Mouse (Mus musculus) v-Abl transformed pro-B cells (cell line): Measurements from ENCODE around the gene Nr2c2.

Experiments used
- in situ Hi-C, 2 experiments: fragments of 400-800 bp; cut with MboI; formaldehyde crosslinking; loops; one replicate each; pipeline ENCODE4 v1.15.1; 2025; ENCODE audit not compliant: unreplicated experiment in 2 of 2

The Nr2c2 gene

GRCm38 (mm10) chr6:92100679-92101360 is 9.6 kb downstream of the Nr2c2 start:
- in situ Hi-C loops: no loop called here

GRCm38 (mm10) chr6:92124547-92124946 is 33.4 kb downstream of the Nr2c2 start:
- in situ Hi-C loops: no loop called here

- in situ Hi-C loops: no loop called here
These were observed 35.8 kb downstream of the Nr2c2 start for GRCm38 (mm10) chr6:92126861-92127468.

- in situ Hi-C loops: no loop called here
These were observed 40.3 kb downstream of the Nr2c2 start for GRCm38 (mm10) chr6:92131456-92131855.

- in situ Hi-C loops: no loop called here
These were observed 41.1 kb downstream of the Nr2c2 start for GRCm38 (mm10) chr6:92132021-92132911.

- in situ Hi-C loops: no loop called here
These were observed 42.4 kb downstream of the Nr2c2 start for GRCm38 (mm10) chr6:92133617-92134016.

- in situ Hi-C loops: no loop called here
These were observed 45.2 kb downstream of the Nr2c2 start for GRCm38 (mm10) chr6:92136356-92136755.

GRCm38 (mm10) chr6:92145881-92146280 is 54.7 kb downstream of the Nr2c2 start:
- in situ Hi-C loops: no loop called here

GRCm38 (mm10) chr6:92153774-92154173 is 62.6 kb downstream of the Nr2c2 start:
- in situ Hi-C loops: no loop called here

GRCm38 (mm10) chr6:92158801-92159200 is 67.6 kb downstream of the Nr2c2 start:
- in situ Hi-C loops: no loop called here

GRCm38 (mm10) chr6:92162724-92163123 is 71.5 kb downstream of the Nr2c2 start:
- in situ Hi-C loops: no loop called here

GRCm38 (mm10) chr6:92176450-92176849 is 85.3 kb downstream of the Nr2c2 start:
- in situ Hi-C loops: no loop called here

GRCm38 (mm10) chr6:92183621-92184131 is 92.5 kb downstream of the Nr2c2 start, which contains the start of gene Mrps25:
Gene Mrps25 (minus strand): TSS chr6:92184033.
- in situ Hi-C loops: loop anchor here (5.0 to 10.0 kb wide), 2 partner anchors 86 to 89 kb away; partner anchors contain the start of gene Nr2c2 (in 1 of the 2)

GRCm38 (mm10) chr6:92184178-92184577 is 93.0 kb downstream of the Nr2c2 start:
- in situ Hi-C loops: loop anchor here (5.0 to 10.0 kb wide), 2 partner anchors 87 to 89 kb away; partner anchors contain the start of gene Nr2c2 (in 1 of the 2)

- in situ Hi-C loops: no loop called here
These were observed 108.2 kb downstream of the Nr2c2 start for GRCm38 (mm10) chr6:92199414-92199813.

GRCm38 (mm10) chr6:92214055-92214772 is 123.0 kb downstream of the Nr2c2 start:
- in situ Hi-C loops: loop anchor here in 1 of 2 experiments (5.0 to 10.0 kb wide), 2 partner anchors 119 to 697 kb away; partner anchors contain the start of genes Lsm3, Nr2c2 and Xpc

- in situ Hi-C loops: loop anchor here in 1 of 2 experiments (5.0 to 10.0 kb wide), 2 partner anchors 120 to 698 kb away; partner anchors contain the start of genes Lsm3, Nr2c2 and Xpc
These were observed 123.7 kb downstream of the Nr2c2 start, which contains the start of gene Rbsn for GRCm38 (mm10) chr6:92214773-92215449. Gene Rbsn (minus strand): TSS chr6:92214925.

GRCm38 (mm10) chr6:92219445-92219844 is 128.3 kb downstream of the Nr2c2 start:
- in situ Hi-C loops: loop anchor here in 1 of 2 experiments (10.0 kb wide), 1 partner anchor 125 kb away; the partner anchor contains the start of gene Nr2c2

- in situ Hi-C loops: no loop called here
These were observed 130.4 kb downstream of the Nr2c2 start for GRCm38 (mm10) chr6:92221604-92222003.
